Mouse (Mus musculus) right cerebral cortex, postnatal 10 days (tissue): Measurements from ENCODE around the gene Slc30a5.
A peak's percentile ranks its signal among the peaks of the same experiment; 100 is the strongest.
"Not testable (repeated sequence)": the region's sequence is repeated elsewhere in the genome, so short reads cannot be mapped to it uniquely, and the experiment has no call there.

Experiments
- DNase-seq, 2 experiments: peaks; one replicate each; pipeline ENCODE4 v3.0.0; 2021; ENCODE audit warnings: low spot score in 2 of 2

The Slc30a5 gene

GRCm38 (mm10) chr13:100841741-100842140 lies 8.5 kb upstream of the Slc30a5 start:
- no peak for DNase-seq

GRCm38 (mm10) chr13:100834777-100835176 lies 1.6 kb upstream of the Slc30a5 start:
- no peak for DNase-seq

- no peak for DNase-seq
These were observed 394 bp upstream of the Slc30a5 start for GRCm38 (mm10) chr13:100833640-100834002.

- DNase-seq, result no peak
These were observed 1.0 kb downstream of the Slc30a5 start for GRCm38 (mm10) chr13:100832188-100832587.

- DNase-seq, result no peak
These were observed 2.1 kb downstream of the Slc30a5 start for GRCm38 (mm10) chr13:100831123-100831522.

- DNase-seq, result no peak
These were observed 7.4 kb downstream of the Slc30a5 start for GRCm38 (mm10) chr13:100825627-100826410.

DNA sequence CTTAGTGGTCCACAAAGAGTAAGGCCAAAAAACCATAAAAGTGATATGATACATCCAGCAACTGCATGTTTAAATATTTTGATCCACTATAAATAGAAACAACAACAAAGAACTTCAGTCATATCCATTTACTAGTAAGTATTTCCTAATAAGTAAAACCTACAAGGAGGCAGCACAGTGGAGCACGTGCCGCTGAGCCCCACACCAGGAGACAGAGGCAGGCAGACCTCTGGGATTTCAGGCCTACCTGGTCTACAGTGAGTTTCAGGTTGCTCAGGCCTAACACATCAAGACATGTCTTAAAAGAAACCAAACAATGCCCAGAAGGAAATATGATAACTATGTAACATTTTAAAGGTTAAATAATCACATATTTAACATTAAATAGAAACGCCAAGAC lies 8.3 kb downstream of the Slc30a5 start:
- DNase-seq, result no peak

- DNase-seq, result no peak
These were observed 8.9 kb downstream of the Slc30a5 start for GRCm38 (mm10) chr13:100824306-100824705.

GRCm38 (mm10) chr13:100823863-100824262 lies 9.4 kb downstream of the Slc30a5 start:
- no peak for DNase-seq

DNA sequence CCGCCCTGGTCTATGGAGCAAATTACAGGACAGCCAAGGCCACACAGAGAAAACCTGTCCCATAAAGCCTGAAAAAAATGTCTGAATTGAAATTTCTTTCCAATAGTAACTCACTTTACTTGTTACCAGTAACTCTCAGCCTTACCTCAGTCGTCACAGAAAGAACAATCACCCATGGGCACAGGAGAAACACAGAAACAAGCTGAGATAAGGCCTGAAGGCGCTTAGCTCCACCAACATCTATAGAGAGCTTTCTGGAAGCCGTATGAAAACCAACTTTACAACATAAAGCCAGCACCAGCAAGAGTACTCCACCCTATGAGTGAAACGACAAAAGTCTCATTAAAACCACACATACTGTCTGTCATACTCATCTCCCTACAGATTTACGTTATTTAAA lies 18.8 kb downstream of the Slc30a5 start:
- DNase-seq, result no peak

- DNase-seq, result no peak
These were observed 27.5 kb downstream of the Slc30a5 start for GRCm38 (mm10) chr13:100805776-100806175.

- DNase-seq, result no peak
These were observed 36.1 kb downstream of the Slc30a5 start for GRCm38 (mm10) chr13:100797171-100797570.

DNA sequence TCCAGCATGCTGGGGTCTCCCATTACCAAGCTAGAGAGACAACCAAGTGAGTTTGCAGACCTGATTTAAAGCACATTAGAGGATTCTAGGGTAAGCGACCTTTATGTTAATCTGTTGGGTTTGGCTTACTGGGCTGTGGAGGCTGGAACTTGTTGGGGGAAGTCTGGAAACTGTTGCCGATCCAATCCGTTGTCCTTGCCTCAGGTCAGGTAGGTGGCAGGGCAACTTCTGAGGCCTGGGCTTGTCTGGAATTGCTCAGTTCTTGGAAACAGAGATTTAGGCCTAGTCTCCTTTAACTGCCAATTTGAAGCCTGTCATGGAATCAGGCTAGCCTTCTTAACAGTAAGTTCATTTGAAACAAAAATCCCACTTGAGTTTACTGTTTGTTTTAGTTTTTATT lies 44.1 kb downstream of the Slc30a5 start:
- DNase-seq, result no peak

DNA sequence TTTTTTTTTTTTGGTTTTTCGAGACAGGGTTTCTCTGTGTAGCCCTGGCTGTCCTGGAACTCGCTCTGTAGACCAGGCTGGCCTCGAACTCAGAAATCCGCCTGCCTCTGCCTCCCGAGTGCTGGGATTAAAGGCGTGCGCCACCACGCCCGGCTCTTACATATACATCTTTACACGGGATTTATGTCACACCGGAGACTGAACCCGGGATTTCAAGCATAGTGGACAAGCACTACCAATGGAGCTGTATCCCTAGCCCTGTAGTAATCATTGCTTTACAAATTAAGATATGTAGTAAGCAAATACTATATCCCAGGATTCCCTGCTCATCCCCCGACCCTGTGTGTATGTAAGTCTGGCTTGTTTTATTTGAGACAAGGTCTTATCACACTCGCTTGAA lies 45.2 kb downstream of the Slc30a5 start:
- DNase-seq, result not testable (repeated sequence)

DNA sequence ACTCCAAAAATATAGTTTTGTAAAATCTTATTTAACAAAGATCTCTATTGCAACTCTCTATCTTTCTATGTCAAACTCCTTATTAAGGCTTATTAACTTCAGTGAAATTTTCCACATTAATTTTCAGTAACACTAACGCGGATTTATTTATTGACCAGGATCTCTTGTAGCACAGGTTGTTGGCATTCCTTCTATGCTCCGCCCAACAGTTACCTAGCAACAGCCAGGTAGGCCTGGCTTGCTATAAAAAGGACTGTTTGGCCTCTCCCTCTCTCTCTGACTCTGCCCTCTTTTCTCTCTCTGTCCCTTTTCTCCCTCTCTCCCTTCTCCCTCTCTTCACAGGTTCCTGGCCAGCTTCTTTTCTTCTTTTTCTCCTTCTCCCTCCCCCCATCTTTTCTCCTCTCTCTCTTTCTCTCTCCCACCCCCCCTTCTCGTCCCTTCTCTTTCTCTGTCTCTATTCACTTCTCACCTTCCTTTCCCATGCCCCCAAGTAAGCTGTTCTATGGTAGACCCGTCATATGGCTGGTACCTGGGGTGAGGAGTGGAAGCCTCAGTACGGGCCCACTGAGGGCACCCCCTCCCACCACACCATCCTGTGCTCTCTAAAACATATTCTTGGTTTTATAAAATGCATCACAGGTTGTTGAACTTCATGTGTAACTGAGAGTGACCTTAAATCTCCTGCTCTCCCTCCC lies 45.8 kb downstream of the Slc30a5 start:
- DNase-seq, result no peak

DNA sequence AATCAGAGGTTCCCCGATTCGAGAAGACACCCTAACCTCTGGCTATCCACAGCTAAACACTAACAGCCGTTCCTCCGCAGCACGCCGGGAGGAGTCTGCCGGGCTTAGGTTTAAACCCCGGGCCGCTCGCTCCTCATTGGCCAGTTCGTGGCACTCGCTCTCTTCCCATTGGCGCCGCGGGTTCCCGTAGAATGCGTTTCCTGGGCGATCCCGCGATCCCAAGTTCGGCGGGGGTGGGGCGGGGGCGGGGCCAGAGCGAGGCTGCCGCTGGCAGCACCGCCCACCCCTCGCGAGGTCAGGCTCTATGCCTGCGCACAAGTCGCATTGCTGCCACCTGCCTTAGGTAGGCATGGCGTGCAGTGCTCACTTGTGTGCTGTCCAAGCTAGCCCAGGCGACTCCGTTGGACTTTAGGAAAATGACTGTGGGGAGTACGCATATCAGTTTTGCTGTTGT lies 46.8 kb downstream of the Slc30a5 start, which contains the start of gene Ccnb1:
Gene Ccnb1, minus strand, starts transcription at position 157 of the 454 bp plus-strand sequence.
- DNase-seq, result peak; percentile 95 to 96

- DNase-seq, result no peak
These were observed 47.3 kb downstream of the Slc30a5 start for GRCm38 (mm10) chr13:100785806-100786413.

DNA sequence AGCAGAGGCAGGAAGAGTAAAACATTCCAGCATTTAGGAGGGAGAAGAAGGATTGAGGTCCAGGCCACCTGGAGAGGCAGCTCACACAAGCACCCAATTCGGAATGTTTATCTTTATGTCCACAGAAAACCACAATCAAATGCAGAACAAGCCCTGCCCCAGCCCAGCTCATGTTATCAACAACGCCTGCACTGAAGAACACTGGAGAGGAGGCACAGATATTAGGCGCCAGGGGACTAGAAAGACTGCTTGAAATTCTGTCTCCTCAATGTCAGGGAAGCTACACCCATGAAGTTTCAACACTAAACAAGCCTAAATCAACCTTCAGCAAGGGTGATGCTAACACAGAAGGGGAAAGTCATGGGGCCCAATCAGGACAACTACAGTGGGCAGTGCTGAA lies 55.7 kb downstream of the Slc30a5 start:
- no peak for DNase-seq

GRCm38 (mm10) chr13:100776710-100777109 lies 56.5 kb downstream of the Slc30a5 start:
- no peak for DNase-seq

GRCm38 (mm10) chr13:100776056-100776419 lies 57.2 kb downstream of the Slc30a5 start:
- no peak for DNase-seq

DNA sequence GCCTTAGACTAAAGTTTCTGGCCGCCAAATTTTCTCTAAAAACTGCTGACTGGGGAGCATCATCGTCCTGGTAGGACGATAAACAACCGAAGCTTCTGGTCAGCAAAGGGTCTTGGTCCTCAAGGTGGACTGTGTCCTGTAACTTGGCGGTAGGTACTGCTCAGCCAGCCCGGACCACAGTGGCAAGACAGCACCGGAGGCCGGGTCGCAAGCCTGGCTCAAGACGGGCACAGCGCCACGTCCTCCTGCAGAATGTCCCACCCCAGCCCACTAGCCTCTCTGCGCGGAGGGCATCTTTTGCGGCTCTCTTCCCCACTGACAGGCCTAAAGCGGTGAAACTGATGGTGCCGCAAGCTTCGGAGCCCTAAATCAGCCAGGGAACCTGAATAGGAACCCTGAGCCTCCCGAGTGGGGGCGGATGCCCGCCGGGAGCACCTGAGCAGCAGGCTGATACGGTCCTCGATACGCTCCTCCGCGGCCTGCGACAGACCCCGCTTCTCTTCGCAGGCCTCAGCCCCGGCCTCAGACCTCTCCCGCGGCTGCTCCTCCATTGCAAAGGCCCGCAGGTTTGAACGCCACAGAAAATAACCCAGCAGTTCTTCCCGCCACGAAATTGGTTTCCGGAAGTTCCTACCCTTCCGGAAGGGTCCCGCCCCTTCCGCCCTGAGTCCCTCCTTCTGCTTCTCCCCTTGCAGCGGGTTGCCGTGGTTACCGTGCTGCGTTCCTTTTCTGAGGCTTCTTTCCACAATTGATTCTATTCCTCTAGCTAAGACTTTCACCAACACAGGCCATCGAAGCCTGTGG lies 57.8 kb downstream of the Slc30a5 start, which contains the start of gene Cenph:
Gene Cenph, minus strand, starts transcription at position 648 of the 804 bp plus-strand sequence.
- peak; percentile 93 to 94 for DNase-seq

GRCm38 (mm10) chr13:100774704-100775103 lies 58.5 kb downstream of the Slc30a5 start:
- DNase-seq, result no peak
